Mouse (Mus musculus) forebrain, postnatal 0 days (tissue): ENCODE results near the gene Upf2. TPM values are rescaled to one million over a fixed set of nuclear protein-coding genes. Genes with fewer than 3 reads are reported as not detected.
"Not testable (repeated sequence)": the region's sequence is repeated elsewhere in the genome, so short reads cannot be mapped to it uniquely, and the experiment has no call there.

Experiments
- ATAC-seq: fragments of 200-750 bp; cut with Nextera tagmentation; 2 replicates; pipeline ENCODE4 v1.8.0; 2017; ENCODE audit warnings: mild to moderate bottlenecking, moderate library complexity
- DNase-seq: peaks from one replicate; pipeline ENCODE4 v3.0.0-alpha.2; 2015
- H3K27ac ChIP-seq: fragments of 300-500 bp; sonication (generic); 2 replicates; pipeline ENCODE4 v1.5.1; 2014; ENCODE audit warnings: low read depth, mild to moderate bottlenecking, antibody characterized with exemption, low read length, moderate library complexity, mixed read lengths
- H3K27me3 ChIP-seq: fragments of 300-500 bp; sonication (generic); 2 replicates; pipeline ENCODE4 v1.6.1; 2014; ENCODE audit warnings: mild to moderate bottlenecking, low read length, mixed read lengths; ENCODE audit not compliant: insufficient read depth
- H3K36me3 ChIP-seq: fragments of 300-500 bp; sonication (generic); 2 replicates; pipeline ENCODE4 v1.6.1; 2014; ENCODE audit warnings: mild to moderate bottlenecking, moderate library complexity; ENCODE audit not compliant: insufficient read depth
- H3K4me1 ChIP-seq: fragments of 300-500 bp; sonication (generic); 2 replicates; pipeline ENCODE4 v1.6.1; 2014; ENCODE audit warnings: antibody characterized with exemption; ENCODE audit not compliant: insufficient read depth
- H3K4me2 ChIP-seq: fragments of 300-500 bp; sonication (generic); 2 replicates; pipeline ENCODE4 v1.6.1; 2014; ENCODE audit warnings: low read depth, mild to moderate bottlenecking, moderate library complexity
- H3K4me3 ChIP-seq: fragments of 300-500 bp; sonication (generic); 2 replicates; pipeline ENCODE4 v1.5.1; 2014; ENCODE audit warnings: low read depth, low read length, mixed read lengths
- H3K9ac ChIP-seq: fragments of 300-500 bp; sonication (generic); 2 replicates; pipeline ENCODE4 v1.6.1; 2014; ENCODE audit warnings: mild to moderate bottlenecking
- H3K9me3 ChIP-seq: fragments of 300-500 bp; sonication (generic); 2 replicates; pipeline ENCODE4 v1.6.1; 2016; ENCODE audit warnings: low read length
- CTCF ChIP-seq: sonication (generic); IDR thresholded peaks from 2 replicates; pipeline ENCODE4 v1.5.1; 2016; ENCODE audit warnings: antibody characterized with exemption, control low read depth, low read depth
- WGBS: fragments of 180-500 bp; shearing (Covaris S2); extraction: QIAGEN DNeasy Blood & Tissue Kit; methylation state at CpG from one replicate; pipeline ENCODE4 v1.1.7; 2014; 5-methylcytosine and 5-hydroxymethylcytosine counted together
- polyA plus RNA-seq: library from polyadenylated mRNA; unstranded; fragments of >200 nt; fragmentation: Nextera tagmentation; extraction: Ambion mirVana; gene quantifications from 2 replicates; pipeline ENCODE4 v1.2.1, GENCODE M21; 2015
- total RNA-seq: library from RNA; depleted of rRNA; stranded (reverse); fragments of >200 nt; gene quantifications from 2 replicates; pipeline ENCODE4 v1.2.3, GENCODE M21; 2014

Gene Upf2
- total and polyA plus RNA-seq, 2 experiments from 2014 or later: 4.1 to 11.1 TPM

DNA sequence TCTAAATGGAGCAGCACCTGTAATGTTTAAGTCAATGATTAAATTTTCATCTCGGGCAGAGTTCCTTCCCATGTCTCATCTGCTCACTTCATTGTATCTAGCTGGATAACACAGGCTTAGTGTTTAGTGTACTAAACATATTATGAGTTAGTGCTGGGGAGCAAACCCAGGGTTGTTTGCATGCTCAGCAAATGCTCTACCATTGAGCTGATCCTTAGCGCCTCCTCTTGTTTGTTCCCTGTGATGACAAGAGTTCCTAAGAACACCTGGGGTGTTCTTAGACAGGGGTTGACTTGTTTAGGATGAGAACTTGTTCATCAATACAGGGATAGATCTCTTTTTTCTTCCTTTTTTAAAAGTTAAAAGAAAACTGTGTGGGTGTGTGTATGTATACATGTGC is 2.3 kb upstream of the Upf2 start:
- H3K27me3 ChIP-seq: no peaks in the 10 kb centered on the region
- TF ChIP-seq CTCF: no peak
- no peak for ATAC-seq

DNA sequence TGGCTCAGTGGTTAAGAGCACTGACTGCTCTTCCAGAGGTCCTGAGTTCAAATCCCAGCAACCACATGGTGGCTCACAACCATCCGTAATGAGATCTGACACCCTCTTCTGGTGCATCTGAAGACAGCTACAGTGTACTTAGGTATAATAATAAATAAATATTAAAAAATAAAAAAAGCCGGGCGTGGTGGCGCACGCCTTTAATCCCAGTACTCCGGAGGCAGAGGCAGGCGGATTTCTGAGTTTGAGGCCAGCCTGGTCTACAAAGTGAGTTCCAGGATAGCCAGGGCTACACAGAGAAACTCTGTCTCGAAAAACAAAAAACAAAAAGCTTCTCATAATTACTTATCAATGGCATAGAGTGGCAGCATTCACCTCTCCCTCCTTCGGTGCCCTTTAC is 1.4 kb upstream of the Upf2 start:
- H3K36me3 ChIP-seq, H3K27ac ChIP-seq, H3K4me1 ChIP-seq, H3K27me3 ChIP-seq, DNase-seq, H3K9me3 ChIP-seq, H3K4me3 ChIP-seq, ATAC-seq, H3K9ac ChIP-seq: not testable (repeated sequence)
- H3K4me2 ChIP-seq: peak overlapping the region; percentile 82; the same call in 1 of the 2 replicates
- WGBS: 87% methylated on average over 9 of the region's 9 CpGs

More for the DNA sequence above, 2.3 kb upstream of the Upf2 start:
- H3K4me3 ChIP-seq: no peak overlapping the region
- H3K36me3 ChIP-seq: no peaks in the 10 kb centered on the region
- H3K27ac ChIP-seq: no peak overlapping the region
- WGBS: 82% methylated on average over 2 of the region's 2 CpGs
- H3K9me3 ChIP-seq: no peaks in the 10 kb centered on the region
- DNase-seq: no peak
- H3K4me2 ChIP-seq: no peak overlapping the region
- peaks cover 3% of the 10 kb centered on the region; the same call in 1 of the 2 replicates for H3K4me1 ChIP-seq
- no peak overlapping the region for H3K9ac ChIP-seq

DNA sequence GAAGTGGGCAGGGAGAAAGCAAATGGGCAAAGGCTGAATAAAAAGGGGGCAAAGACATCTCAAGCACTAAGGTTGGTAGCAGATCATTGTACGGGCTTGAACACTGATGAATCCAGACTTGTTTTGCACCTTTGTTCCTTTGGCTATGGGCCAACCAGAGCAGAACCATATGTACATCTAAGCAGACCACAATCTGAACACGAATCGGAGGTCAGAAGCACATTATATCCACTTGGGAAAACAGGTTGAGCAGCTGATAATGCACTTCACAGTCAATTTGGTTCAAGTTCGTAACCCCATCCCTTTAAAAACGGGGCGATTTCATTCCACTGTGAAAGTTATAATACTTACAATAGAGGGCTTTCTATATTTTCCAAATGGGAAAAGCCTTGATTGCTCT is 964 bp upstream of the Upf2 start:
- Histone ChIP-seq H3K4me1 (peaks cover 3% of the 10 kb centered on the region; the same call in 1 of the 2 replicates), H3K9me3 (no peaks in the 10 kb centered on the region), H3K4me3 (peak overlapping the region; percentile 94), H3K9ac (peak overlapping the region; percentile 80; the same call in 1 of the 2 replicates), H3K4me2 (peak overlapping the region; percentile 82), H3K36me3 (no peaks in the 10 kb centered on the region), H3K27me3 (no peaks in the 10 kb centered on the region), H3K27ac (peak overlapping the region; percentile 68; the same call in 1 of the 2 replicates)
- ATAC-seq (no peak), DNase-seq (no peak)
- no peak for TF ChIP-seq CTCF
- WGBS: 6% methylated on average over 6 of the region's 6 CpGs

DNA sequence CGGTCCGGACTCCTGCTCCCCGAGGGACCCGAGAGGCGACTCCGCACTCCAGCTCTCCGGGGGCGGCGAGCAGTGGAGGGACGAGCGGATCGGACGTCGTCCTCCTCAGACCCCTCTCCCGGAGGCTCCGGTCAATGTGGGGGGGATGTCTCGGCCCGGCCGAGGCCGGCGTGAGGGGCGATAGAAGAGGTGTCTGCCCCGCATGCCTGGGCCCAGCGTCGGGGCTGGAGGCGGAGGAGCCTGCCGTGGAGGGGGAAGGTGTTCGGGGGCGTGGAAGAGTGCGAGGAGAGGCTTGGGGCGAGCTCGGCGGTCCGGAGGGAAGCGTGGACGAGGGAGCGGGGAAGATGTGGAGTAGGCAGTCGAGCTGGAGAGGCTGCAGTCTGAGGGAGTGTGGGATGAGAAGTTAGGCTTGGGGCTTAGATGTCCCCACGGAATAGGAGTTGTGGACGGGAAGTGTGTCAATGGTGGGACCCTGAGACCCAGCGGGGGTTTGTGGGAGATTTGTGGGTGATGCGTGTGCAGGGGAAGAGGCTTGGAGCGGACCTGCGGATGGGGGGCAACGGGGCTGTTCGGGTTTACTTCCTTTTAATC is 447 bp downstream of the Upf2 start:
- no peak for TF ChIP-seq CTCF
- Histone ChIP-seq H3K9me3 (no peaks in the 10 kb centered on the region), H3K4me2 (peak overlapping the region; percentile 82), H3K36me3 (no peaks in the 10 kb centered on the region), H3K27ac (peak overlapping the region; percentile 68), H3K9ac (peak overlapping the region; percentile 80), H3K4me1 (peaks cover 3% of the 10 kb centered on the region; the same call in 1 of the 2 replicates), H3K4me3 (peak overlapping the region; percentile 94), H3K27me3 (no peaks in the 10 kb centered on the region)
- 1% methylated on average over 46 of the region's 46 CpGs for WGBS
- peak; percentile 34 for ATAC-seq
- no peak for DNase-seq

DNA sequence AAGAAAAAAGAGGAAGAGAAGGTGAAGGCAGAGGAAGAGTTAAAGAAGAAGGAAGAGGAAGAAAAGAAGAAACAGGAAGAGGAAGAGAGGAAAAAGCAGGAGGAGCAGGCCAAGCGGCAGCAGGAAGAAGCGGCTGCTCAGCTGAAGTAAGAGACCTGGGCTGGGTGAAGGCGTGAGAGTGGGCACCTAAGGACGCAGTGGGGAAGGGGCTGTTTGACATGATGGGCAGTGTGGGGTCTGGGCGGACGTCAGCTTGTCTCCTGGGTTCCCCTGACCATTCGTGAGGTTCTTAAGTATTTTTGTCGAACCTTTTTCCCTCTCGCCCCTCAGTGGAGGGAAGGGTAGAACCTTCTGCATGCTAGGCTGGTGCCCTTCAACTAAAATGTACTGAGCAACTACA is 6.4 kb downstream of the Upf2 start:
- WGBS: 92% methylated on average over 9 of the region's 9 CpGs
- Histone ChIP-seq H3K4me3 (no peak overlapping the region), H3K9ac (no peak overlapping the region), H3K36me3 (peaks cover 28% of the 10 kb centered on the region), H3K4me2 (no peak overlapping the region), H3K27ac (no peak overlapping the region), H3K9me3 (no peaks in the 10 kb centered on the region), H3K4me1 (no peaks in the 10 kb centered on the region), H3K27me3 (no peaks in the 10 kb centered on the region)
- ATAC-seq: no peak
- TF ChIP-seq CTCF: no peak
- DNase-seq: no peak

DNA sequence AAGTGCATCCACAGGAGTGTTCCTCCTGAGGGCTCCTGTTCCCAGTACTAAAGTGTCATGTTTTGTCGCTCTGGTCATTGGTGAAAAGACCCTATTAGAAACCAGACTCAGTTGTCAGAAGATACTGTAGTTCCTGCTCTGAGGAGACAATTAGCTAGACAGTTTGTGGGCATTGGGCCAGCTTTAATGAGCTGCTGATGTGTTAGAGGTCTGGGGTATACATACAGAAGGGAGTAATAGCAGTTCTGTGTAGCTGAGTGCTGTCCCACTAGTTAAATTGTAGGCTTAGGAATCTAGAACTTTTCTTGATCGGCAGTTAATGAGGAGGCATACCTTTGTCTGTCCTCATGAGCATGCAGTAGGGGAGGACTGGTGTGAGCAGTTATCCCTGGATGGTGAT is 11.0 kb downstream of the Upf2 start:
- Histone ChIP-seq H3K4me3 (no peak overlapping the region), H3K36me3 (peaks cover 32% of the 10 kb centered on the region), H3K9ac (no peak overlapping the region), H3K27me3 (no peaks in the 10 kb centered on the region), H3K4me2 (no peak overlapping the region), H3K4me1 (no peaks in the 10 kb centered on the region), H3K27ac (no peak overlapping the region), H3K9me3 (no peaks in the 10 kb centered on the region)
- 20% methylated on average over 2 of the region's 2 CpGs for WGBS
- ATAC-seq (no peak), DNase-seq (no peak)
- TF ChIP-seq CTCF: no peak

DNA sequence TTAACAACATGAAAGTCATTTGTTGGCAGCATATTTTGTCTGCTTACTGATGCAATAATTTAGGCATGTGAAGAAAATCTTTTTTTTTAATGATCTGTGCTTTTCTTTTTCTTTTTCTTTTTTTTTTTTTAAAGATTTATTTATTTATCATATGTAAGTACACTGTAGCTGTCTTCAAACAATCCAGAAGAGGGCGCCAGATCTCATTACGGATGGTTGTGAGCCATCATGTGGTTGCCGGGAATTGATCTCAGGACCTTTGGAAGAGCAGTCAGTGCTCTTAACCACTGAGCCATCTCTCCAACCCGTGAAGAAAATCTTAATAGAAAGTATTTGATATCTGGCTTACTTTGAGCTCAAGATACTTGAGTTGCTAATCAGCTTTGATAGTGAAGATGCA is 12.5 kb downstream of the Upf2 start:
- 92% methylated on average over 4 of the region's 4 CpGs for WGBS

More for the DNA sequence above, 12.5 kb downstream of the Upf2 start:
- not testable (repeated sequence) for H3K4me2 ChIP-seq, H3K27me3 ChIP-seq, ATAC-seq, H3K4me3 ChIP-seq, DNase-seq, H3K9ac ChIP-seq, H3K9me3 ChIP-seq, H3K27ac ChIP-seq, H3K4me1 ChIP-seq
- peaks cover 19% of the 10 kb centered on the region for H3K36me3 ChIP-seq
